ENCODE assay signal across 15 mouse cellular contexts in genomic region chr11:62026345-62026815, GRCm38 (mm10).
A peak's percentile ranks its signal among the peaks of the same experiment; 100 is the strongest.
DNase-seq lines count a peak whose midpoint lies in the region; ATAC-seq and TF ChIP-seq lines count a peak whose summit lies in the region.
"Had no signal": no experiment of that assay in that cellular context is flagged by ENCODE, and none has a peak within 500 bp of the region (broad histone marks: within the 10 kb centered on the region; RNA-seq: fewer than 3 reads in every experiment).

No protein-coding gene starts in this region.

- peak overlapping the region; percentile 35 for H3K27ac ChIP-seq in gastrocnemius, adult 2 months
- peak overlapping the region; percentile 98 for H3K27ac ChIP-seq in cerebellum, adult 2 months (ENCODE audit: insufficient read depth, low read length)
- H3K27ac ChIP-seq: midbrain, embryonic 13.5 days; neural tube, embryonic 12.5 days had no signal

- WGBS in cerebellum, adult 2 months: 9% methylated on average over 4 of the region's 4 CpGs

- TF ChIP-seq POLR2A in cerebellum, adult 2 months (IDR thresholded peaks at IDR 0.05; ENCODE audit: borderline replicate concordance, insufficient read depth, low read length): no peak

- ATAC-seq in megakaryocyte, adult 5-6 weeks (ENCODE audit: poor library complexity, severe bottlenecking): no peak
- ATAC-seq: midbrain, embryonic 13.5 days had no signal

- no peaks in the 10 kb centered on the region for H3K27me3 ChIP-seq in cerebellum, adult 2 months (ENCODE audit: control insufficient read depth, insufficient read depth, low read length)
- H3K27me3 ChIP-seq: midbrain, embryonic 13.5 days; neural tube, embryonic 12.5 days had no signal

- intact Hi-C loops in gastrocnemius, adult 2 months (cut with DNase I): no loop called here
- intact Hi-C loops in left cerebral cortex, postnatal 14 days (cut with DNase I): no loop called here
- intact Hi-C loops in left cerebral cortex, postnatal 36 days (cut with DNase I): no loop called here

- DNase-seq in gastrocnemius, adult 2 months: no peak
- no peak for DNase-seq in gastrocnemius, postnatal 10 days
- peak; percentile 33 to 44 for DNase-seq in left cerebral cortex, postnatal 14 days (ENCODE audit: low spot score in 2 of 2)
- DNase-seq in left cerebral cortex, postnatal 36 days (ENCODE audit: low spot score in 2 of 2): no peak
- DNase-seq in NIH3T3 (ENCODE audit: low read depth): peak; percentile 70
- DNase-seq in cerebellum, adult 2 months: peak; percentile 84 to 90
- no peak for DNase-seq in ovary, postnatal 36 days (ENCODE audit: low spot score)
- DNase-seq: heart, postnatal 4 days; kidney, adult 2 months; liver; lung, postnatal 14 days; thymus, adult 18-20 months had no signal

- no peak for TF ChIP-seq CTCF in gastrocnemius, adult 2 months (IDR thresholded peaks at IDR 0.05)
- no peak for TF ChIP-seq CTCF in cerebellum, adult 2 months (IDR thresholded peaks at IDR 0.05; ENCODE audit: borderline replicate concordance, insufficient read depth, low read depth, low read length)

- no peak overlapping the region for H3K4me3 ChIP-seq in gastrocnemius, adult 2 months
- no peak overlapping the region for H3K4me3 ChIP-seq in cerebellum, adult 2 months (replicated peaks; ENCODE audit: insufficient read depth, low read depth, low read length)
- H3K4me3 ChIP-seq: midbrain, embryonic 13.5 days; neural tube, embryonic 12.5 days had no signal

- H3K4me1 ChIP-seq in cerebellum, adult 2 months (ENCODE audit: control insufficient read depth, insufficient read depth, low read length): peaks cover 78% of the 10 kb centered on the region

Comparison
In these comparisons a context has a peak if more than half of its experiments do, and no peak if none do; other contexts are left out.
1. DNase-seq: peak in left cerebral cortex, postnatal 14 days (2 of 2), NIH3T3 (single experiment) and cerebellum, adult 2 months (2 of 2); none in gastrocnemius, adult 2 months (single experiment), gastrocnemius, postnatal 10 days (single experiment), left cerebral cortex, postnatal 36 days (0 of 2) and ovary, postnatal 36 days (single experiment).